Mouse (Mus musculus): ENCODE measurements around the gene Asic2.
A peak's percentile ranks its signal among the peaks of the same experiment; 100 is the strongest.

The Asic2 gene

GRCm38 (mm10) chr11:81706996-81707395, 261.3 kb downstream of the Asic2 start:
- no peak for DNase-seq

GRCm38 (mm10) chr11:81698008-81698407, 270.2 kb downstream of the Asic2 start:
- DNase-seq = no peak

DNA sequence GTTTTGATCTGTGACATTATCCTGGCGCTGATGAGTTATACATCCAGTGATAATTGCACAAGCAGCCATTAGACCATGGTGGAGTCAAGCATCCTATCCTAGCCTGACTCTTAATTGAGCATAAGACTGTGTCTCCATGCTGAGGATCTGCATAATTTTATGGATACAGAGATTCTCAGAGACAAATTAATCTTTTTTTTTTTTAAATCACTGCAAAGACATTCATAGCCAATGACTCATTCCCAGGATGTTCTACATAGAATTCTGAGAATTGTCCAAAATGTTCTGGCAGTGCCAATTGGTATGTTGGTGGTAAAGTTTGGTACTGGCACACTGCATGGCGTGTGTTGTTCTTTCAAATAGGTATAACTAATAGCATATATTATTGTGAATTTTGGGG, 272.8 kb downstream of the Asic2 start:
- no peak for DNase-seq

DNA sequence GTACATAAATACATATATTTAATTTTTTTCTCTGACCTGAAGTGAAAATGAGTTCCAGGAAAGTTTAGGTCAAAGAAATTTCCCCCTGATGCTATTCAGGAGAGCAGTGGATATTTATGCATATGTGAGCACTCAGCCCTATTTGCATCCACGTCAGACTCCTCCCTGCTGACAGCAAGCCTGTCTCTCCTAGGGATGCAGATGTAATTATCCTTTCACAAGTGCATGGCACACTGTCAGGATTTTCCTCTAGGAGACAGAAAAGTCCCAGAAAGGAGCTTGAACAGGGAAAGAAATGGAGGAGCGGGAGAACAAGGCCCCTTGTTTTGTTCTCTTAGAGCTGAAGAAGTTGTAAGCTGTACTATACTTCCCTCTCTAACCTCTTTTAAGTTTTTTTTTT, 287.7 kb downstream of the Asic2 start:
- no peak for DNase-seq

DNA sequence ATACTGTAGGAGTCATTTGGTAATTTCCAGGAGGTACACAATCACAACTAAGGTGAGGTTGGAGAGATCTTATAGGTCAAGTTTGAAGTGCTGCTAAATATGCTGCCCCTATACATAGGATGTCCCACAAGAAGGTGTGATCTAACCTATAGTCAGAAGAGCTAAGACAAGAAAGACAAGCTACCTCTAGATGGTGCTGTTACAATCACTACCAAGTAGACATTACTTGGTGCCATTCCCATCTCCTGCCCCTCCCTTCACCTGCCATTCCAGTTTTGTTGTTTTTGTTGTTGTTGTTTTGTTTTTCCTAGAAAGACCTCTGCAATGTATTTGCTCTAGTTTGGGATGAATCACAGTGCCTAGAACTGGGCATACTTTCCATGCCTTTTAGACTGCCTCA, 296.5 kb downstream of the Asic2 start:
- no peak for DNase-seq

DNA sequence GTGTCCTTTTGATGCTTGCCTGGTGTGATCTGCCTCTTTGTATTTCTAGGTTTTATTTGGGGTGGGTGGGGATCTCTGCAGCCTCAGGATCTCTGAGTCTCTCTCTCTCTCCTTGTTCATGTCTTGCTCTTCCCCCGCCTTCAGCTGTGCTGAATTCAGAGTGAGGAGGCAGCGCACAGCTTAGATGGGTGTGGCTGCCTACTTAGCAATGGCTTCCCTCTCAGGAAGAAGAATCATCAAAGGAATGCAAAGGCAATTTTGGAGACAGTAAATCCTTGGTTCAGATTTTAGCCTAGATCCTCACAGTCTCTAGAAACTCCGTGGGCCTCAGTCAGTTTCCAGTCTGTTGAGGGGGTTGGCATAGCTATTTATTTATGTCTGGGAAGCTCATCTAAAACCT, 297.8 kb downstream of the Asic2 start:
- DNase-seq = no peak

DNA sequence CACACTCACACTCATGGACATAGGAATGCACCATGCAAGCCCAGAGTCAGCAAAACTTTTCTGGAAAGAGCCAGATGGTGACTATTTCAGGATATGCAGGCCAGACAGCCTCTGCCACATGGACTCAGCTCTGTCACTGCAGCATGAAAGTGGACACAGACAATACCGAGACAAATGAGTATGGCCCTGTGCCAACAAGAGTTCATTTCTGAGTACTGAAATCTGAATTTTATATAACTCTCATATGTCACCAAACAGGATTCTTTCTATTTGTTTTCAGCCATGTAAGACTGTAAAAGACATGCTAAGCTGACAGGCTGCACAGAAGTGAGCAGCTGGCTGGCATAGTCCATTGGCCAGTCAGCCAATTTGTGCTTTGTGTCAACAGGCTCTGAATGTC, 309.4 kb downstream of the Asic2 start:
- no peak for DNase-seq

DNA sequence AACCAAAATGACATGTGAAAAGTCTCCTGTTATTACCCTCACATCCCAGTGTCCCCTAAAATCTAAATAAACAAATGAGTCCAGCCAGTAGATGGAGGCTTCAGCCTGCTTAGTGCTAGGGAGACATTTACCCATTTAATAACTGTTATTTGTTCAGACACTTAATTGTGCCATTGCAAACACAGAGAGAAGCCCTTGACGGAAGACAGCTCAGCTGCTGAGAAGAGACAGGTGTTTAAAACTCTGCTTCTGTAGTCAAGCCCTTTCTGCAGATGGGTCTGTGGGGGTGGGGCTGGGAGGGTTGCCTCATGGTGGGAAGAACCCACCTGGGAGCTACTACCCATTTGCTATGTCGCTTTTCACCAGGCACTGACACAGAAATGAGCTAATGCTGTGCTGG, 311.1 kb downstream of the Asic2 start:
- DNase-seq = no peak

- DNase-seq = no peak
Measured at GRCm38 (mm10) chr11:81647828-81648227, 320.4 kb downstream of the Asic2 start.

- DNase-seq = no peak
Measured at GRCm38 (mm10) chr11:81645549-81645948, 322.7 kb downstream of the Asic2 start.

DNA sequence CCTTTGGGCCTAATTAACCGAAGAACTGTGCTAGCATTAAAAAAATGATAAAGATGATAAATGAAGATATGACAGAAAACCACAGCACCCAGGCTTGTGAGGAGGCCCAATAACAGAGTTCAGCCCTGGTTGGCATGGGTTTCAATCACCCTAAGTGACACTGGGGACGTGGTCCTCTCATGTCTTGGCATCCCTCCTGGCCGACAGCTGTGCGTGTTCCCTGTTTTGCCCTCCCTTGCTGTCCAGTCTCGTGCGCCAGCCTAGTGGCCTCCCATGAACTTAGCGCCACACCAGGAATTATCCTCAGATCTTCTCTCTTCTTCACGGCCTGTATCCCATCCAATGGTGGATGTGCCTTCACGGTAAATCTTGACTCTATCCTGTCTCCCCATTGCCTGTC, 331.9 kb downstream of the Asic2 start:
- no peak for DNase-seq

DNA sequence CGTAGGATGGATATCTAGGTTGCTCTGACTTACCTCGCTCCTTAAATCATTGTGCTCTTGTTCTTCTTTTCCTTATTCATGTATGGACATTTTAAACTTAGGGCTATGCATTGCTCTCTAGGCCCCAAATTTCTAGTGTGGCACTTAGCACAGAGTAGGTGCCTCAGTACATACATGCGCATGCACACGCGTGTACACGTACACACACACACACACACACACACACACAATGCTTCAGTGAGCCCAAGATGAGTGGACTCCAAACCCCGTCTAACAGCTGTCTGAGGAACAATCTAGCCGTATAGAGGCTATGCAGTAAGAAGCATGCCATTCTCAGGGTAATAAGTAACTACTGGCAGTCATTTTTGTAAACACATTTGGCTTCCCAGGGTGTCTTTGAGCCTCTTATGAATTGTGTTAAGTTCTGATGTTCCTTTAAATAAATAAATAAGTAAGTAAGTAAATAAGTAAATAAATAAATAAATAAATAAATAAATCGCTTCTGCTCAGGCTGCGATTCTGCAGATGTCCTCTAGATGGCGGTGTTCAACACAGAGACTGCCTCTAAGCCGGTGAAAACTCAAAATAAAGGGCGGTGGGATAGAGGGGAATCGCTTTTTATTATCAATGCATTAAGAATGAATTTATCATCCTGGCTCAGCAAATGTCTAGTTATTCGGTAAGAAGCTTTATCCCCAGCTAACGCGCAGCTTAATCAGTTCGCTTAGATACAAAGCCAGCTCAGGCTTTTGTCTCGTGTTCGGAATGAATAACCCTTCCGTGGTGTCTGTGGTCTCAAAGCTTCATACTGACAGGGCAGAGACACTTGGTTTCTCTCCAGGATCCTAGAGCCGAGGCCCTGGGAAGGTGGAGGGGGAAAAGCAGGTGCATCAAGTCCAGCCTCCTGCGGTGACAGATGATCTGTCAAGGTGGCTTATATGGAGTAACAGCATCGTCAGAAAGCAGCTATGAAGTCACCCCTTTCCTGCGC, 333.6 kb downstream of the Asic2 start:
- DNase-seq = peak in 1 of 2 experiments; percentile 10

GRCm38 (mm10) chr11:81625199-81625598, 343.1 kb downstream of the Asic2 start:
- no peak for DNase-seq

GRCm38 (mm10) chr11:81620516-81620915, 347.7 kb downstream of the Asic2 start:
- DNase-seq = no peak

GRCm38 (mm10) chr11:81616437-81616836, 351.8 kb downstream of the Asic2 start:
- no peak for DNase-seq

DNA sequence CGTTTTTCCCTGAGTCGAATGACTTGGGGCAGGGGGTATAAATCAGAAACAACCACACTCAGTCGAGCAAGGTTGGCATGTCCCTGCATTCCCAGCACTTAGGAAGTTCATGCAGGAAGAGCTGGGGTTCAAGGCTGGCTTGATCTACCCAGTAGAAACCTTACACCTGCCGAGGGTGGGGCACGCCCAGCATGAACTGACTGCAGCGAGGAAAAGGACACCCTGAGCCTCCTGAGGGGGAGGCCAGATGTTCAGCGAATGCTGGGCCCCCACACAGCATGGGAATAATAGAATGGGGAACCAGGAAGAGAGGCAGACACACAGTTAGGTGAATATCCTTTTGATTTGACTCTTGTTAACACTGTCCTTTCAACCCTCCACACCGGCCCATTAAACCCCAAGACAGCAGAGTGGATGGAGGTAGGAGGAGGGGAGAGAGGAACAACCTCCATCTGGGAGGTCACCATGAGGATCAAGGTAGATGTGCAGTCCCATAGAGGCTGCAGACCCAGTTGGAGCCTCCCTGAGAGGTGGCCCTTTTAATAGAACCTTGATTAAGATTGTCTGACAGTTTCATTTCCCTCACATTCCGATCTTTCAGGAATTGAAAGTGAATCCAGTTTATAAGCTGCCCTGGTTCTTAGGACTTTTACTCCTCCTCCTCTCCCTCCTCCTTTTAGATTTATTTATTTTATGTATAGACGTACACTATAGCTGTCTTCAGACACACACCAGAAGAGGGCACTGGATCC, 354.2 kb downstream of the Asic2 start:
- no peak for DNase-seq

DNA sequence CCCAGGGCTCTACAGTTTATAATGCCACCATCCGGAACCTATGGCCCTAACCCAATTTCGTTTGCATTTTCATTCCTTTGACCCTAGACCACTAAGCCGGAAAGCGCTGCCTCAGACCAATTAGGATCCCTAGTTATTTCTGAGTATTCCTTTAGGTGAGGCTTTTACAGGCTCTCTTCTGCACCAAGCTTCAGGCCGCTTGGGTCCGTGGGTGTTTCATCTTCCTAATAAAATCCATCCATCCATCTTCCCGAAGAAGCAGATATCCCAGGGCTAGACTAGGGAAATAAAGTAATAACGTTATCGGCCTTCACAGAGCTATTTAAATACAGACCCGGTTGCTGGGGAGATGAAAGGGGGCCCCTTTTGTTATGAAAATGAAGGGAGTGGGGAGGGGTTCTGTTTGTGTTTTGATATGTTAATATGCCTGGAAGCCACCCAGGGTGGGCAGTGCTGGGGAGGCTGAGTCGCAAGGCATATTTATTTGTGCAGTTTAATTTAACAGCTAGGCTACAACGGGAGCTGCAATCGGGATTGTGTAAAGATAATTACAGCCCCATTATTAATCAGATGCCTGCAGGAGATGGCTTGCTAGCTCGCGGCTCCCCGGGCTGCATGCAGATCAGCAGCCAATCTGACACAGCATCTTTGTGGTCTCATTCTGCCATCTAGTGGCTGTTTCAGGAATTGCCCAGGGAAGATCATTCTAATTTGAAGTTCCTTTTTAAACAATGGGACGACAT, 355.3 kb downstream of the Asic2 start:
- DNase-seq = peak in 1 of 2 experiments; percentile 63

DNA sequence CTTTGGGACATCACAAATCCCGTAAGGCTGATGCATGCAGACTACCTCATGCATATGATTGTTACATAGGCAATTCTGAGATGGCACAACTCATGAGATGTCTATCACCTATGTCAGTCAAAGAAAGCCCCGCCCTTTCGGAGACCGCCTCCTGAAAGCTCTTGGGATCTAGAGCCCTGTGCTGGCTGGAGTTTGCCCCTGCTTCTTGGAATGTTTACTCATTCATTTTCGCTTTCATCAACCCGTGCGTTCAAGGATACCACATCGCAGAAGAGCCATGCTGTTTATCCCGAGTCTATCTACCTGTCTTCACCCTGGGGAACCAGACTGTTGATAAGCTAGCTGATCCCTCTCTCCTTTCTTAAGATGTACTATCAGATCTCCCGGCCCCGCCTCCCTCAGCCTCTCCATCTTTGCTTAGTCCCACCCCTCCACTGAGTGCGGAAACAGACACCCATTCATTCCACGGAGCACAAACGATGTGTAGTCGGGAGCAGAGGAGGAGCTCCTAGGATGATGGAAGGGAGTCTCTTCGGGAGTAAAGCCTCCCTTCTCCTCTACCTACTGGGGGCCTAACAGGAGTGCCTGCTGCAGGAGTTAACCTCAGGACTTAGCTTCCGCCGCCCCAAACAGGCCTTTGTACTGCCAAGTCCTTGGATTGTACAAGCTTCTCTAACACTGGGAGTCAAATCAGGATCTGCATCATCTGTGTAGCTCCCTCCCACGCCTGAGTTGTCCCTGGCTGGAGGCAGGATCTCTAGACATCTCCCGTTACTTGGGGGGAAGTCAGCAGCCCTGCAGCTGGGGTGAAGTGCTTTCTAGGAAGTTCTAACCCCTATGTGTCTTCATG, 356.1 kb downstream of the Asic2 start:
- no peak for DNase-seq

DNA sequence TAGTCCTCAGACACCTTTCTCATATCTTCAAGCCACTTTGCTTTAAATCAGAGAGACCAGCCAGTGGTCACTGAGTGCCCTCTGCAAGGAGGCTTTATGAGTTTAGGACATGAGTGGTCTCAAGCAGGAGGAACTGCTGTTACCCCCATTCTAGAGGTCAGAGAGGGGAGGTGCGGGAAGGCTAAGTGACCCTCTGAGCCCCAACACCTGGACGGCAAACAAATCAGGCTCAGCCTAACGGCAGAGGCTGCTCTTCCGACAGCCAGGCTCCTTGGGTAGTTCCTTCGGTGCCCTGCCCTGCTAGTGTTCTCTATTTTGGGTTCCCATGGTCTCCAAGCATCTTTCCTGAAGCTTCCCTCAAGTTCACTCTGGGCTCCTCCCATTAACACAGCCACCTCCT, 357.8 kb downstream of the Asic2 start:
- no peak for DNase-seq

DNA sequence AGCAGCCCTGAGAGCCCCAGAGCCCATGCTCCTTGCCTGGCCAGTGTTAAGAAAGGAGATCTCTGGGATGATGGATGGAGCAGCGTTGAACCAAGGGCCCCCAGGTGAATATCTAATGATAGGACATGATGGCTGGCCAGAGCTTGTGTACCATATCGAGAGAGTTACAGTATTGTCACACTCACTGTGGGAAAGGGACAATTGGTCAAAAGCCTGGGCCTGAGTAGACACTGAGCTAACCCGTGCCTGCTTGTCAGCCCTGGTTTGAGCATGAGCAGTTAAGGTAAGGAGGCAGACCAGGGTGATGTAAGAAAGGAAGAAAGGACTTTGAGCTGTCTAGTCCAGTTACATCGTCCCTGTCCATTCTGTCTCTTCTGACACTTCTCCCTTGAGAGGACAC, 365.3 kb downstream of the Asic2 start:
- DNase-seq = no peak

DNA sequence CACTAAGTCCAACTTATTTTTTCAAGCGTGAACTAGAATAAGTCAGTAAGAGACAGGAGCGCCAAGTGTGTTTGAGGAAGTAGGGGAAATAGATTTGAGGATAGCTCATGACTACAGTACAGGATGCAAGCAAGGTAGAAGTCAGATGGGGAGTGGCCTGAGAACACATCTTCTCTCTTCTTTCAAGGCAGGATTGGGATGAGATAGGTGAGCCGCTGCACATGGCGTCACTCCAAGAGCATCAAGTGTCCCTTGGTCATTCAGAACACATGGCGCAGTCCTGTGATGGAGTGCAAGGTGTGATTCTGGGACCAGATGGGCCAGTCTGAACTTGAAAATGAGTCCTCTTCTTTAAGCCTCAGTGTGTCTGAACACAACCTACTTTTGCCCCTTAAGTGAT, 366.5 kb downstream of the Asic2 start:
- no peak for DNase-seq

- DNase-seq = no peak
Measured at GRCm38 (mm10) chr11:81597601-81598000, 370.7 kb downstream of the Asic2 start.

Data from spleen, adult 18-20 months (tissue).